Mouse (Mus musculus): ENCODE measurements around the gene Eya2. TPM values are rescaled to one million over a fixed set of nuclear protein-coding genes. Genes with fewer than 3 reads are reported as not detected.

The Eya2 gene
- total RNA-seq, 2 experiments from 2014 or later = 2.1 to 3.5 TPM

DNA sequence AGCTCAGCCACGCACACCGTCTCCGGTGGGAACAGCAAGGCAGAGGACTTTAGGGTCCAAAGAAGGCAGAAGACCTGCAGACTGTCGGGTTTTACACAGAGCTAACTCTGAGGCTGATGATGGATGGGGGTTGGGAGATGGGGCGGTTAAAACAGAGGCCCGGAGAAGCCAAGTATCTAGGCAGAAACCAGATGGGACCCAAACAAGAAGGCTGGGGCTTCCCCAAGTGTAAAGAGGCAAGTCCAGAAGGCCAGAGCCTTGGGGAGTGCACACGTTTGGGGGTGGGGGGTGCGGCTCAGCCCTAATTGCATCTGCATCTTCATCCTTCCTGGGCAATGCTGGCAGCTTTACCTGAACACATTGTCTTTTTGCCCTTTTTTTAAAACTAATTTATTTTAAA is 218.1 kb downstream of the Eya2 start:
- no peak for DNase-seq (ENCODE audit: low spot score in 2 of 2)

DNA sequence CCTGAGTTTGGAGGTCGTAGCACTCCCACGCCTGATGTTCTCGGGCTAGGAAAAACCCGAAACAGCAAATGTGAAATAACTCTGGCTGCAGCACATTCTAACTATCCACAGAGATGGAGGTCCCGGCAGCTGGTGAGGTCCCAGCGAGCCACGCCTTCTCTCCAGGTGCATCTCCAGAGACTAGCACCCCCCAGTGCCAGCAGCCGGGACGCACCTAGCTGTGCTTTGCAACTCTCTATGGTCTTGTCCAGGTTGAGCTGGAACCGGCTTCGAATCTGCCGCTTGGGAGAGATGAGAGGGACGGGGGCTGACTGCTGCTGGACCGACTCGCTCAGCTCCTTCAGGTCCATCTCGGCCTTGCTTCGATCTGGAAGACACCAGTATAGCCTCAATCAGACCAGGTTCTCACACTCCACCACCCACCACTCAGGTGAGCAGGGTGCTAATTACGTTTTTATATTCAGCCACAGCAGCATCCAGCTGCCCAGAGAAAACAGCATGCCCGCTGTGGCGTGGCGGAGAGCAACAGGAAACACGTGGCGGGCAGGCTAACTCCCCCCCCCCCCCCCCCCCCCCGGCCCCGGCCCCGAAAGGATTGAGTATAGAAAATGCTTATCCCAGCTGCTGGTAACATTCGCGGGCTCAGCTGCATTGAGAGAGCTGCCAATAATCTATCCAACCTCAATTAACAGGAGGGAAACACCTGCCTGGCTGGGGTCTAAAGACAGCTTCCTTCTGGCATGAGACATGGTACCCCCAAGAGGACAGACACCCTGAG is 220.5 kb downstream of the Eya2 start:
- DNase-seq (ENCODE audit: low spot score in 2 of 2) = no peak

DNA sequence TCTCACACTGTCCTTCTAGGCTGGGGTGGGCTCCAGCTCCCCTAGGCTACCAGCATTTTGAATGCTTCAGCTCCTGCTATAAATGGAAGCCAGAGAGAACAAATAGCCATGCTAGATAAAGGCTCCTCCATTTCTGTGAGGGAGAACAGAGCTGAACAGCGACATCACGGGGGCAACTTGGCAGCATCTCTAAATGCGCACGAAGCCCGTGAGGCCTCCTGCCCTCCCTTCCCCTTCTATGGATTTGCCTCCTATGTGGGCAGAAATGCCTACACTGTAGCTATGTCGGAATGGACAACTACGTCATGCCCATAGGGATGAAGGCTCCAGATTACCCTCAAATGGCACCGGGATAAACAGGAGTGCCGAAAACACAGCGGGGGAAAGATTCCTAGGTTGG is 222.6 kb downstream of the Eya2 start:
- DNase-seq (ENCODE audit: low spot score in 2 of 2) = peak; percentile 48 to 70

DNA sequence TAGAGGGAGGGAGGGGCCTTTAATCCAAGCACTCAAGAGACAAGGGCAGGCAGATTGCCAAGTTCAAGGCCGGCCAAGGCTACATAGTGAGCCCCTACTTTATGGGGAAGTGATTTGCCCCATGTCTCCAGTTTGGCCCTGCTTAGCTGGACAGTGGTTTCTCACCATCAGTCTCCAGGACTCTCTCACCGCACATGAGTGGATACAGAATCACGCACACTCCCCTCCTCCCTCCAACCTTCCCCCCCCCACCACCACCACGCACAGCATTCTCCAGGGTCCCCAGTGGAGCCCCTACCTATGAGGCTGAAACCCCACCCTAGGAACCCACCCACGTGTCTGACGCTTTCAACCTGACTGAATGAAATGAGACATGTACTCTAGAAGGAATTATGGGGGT is 223.7 kb downstream of the Eya2 start:
- DNase-seq (ENCODE audit: low spot score in 2 of 2) = no peak

DNA sequence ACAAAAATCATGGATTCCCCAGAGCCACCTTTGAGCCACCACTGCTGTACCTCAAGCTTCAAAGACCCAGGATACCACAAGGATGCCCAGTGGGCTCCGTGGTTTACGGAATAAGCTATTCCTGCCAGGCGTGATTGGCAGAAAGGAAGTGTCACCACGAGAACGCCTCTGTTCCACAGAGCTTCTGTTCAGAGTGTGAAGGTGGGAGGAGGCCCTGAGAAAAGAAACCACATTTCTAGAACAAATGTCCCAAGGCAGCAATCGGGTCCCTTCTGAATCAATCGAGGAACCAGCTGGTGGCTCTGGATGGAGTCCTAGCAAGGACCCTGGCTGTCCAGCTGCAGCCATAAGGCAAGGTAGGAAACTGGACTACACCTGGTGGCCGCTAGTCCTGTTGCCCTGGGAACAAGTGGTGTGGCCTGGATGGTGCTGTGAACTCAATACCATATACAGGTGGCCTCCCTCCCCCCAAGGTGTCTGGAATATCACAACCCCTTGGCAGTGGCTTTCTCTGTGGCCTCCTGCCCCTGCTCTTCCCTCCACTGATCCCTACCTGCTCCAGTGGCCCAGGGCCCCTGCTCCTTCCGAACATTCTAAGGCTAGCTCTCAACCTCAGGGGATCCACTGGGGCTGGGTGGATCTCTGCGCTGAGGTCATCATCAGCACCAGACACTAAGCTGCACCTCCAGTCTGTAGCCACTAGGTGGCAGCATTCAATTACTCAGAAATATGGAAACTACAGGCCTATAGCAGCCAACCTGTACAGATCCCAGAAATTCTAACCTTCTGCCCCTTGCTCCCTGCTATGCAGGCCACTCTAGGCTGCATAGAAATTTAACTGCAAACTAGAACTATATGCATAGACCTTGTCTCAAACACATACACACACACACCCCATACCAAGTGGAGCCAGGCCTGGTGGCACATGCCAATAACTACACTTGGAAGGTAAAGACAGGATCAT is 224.4 kb downstream of the Eya2 start:
- DNase-seq (ENCODE audit: low spot score in 2 of 2) = peak; percentile 65 to 79

DNA sequence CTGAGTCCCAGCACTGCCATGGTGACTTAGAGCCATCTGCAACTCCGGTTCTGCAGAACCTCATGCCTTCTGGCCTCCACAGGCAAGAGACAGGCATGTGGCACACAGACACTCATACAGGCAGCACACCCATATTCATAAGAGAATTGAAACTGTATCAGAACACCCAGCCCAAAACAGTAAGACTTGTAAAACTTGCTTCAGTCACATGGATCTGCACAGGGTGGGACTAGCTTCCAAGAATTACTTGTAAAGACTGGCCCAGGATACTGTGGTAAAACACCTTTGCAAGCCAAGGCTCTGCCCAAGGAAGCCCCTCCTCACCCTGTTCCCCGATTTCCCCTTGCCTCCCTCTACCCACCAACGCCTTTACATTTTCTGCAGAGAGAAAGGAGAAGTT is 225.2 kb downstream of the Eya2 start:
- DNase-seq (ENCODE audit: low spot score in 2 of 2) = no peak

DNA sequence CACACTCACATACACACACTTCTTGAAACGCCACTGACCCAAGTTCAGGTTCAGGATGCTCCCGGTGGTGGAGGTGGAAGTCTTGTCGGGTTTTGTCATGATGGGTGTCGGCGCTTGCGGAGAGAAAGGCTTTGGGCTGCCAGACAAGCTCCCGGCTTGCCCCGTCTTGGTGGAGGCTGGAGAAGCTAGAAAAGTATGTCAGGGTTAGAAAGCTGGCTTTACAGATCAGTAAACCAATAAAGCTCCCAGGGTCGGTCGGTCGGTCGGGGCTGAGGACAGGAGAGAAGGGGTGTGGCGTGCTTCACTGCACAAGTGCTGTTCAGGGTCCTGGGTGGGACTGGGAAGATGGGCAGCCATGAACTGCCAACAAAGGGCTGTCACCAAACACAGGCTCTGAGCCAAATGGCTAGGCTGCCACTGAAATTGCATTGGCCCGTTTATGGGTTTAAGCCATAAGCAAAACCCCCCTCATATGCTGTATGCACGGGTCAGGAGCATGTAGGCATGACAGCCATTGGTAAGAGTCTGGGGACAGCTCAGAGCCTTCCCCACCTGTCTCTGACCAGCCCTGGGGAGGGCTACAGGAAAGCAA is 225.8 kb downstream of the Eya2 start:
- DNase-seq (ENCODE audit: low spot score in 2 of 2) = no peak

Other genes starting within 250 kb of the Eya2 start
- not detected for gene Zfp663, start 226.3 kb upstream of the Eya2 start, total RNA-seq (2021)
- gene Zfp334, start 206.8 kb upstream of the Eya2 start, total RNA-seq (2021) = 10 to 100 TPM; 16.1 to 17.4 TPM
- gene Ocstamp, start 194.6 kb upstream of the Eya2 start, total RNA-seq (2021) = not detected
- gene Slc13a3, start 121.8 kb upstream of the Eya2 start, total RNA-seq (2021) = 10 to 100 TPM; 17.5 to 21.1 TPM
- 10 to 100 TPM; 22.9 to 23.4 TPM for gene Trp53rka, start 101.7 kb upstream of the Eya2 start, total RNA-seq (2021)
- under 1 TPM; 0.87 to 0.95 TPM for gene Slc2a10, start 91.2 kb upstream of the Eya2 start, total RNA-seq (2021)

Measured in left cerebral cortex, adult 18-20 months (tissue).